Mouse (Mus musculus) thymus, adult 2 months (tissue): ENCODE data around the gene Zfp618. TPM values are rescaled to one million over a fixed set of nuclear protein-coding genes. Genes with fewer than 3 reads are reported as not detected.

Experiments used
- DNase-seq: peaks from one replicate; pipeline ENCODE4 v3.0.0; 2021
- H3K27ac ChIP-seq: fragments of 200-500 bp; 2 replicates; pipeline ENCODE4 v1.5.1; 2012; ENCODE audit warnings: low read length, control low read depth; ENCODE audit not compliant: control insufficient read depth, insufficient read depth
- H3K27me3 ChIP-seq: fragments of 200-500 bp; 2 replicates; pipeline ENCODE4 v1.6.1; 2012; ENCODE audit warnings: mild to moderate bottlenecking, low read length, moderate library complexity, mixed read lengths; ENCODE audit not compliant: control insufficient read depth, insufficient read depth
- H3K36me3 ChIP-seq: fragments of 200-500 bp; 2 replicates; pipeline ENCODE4 v1.6.1; 2012; ENCODE audit warnings: mild to moderate bottlenecking, low read length, moderate library complexity; ENCODE audit not compliant: control insufficient read depth, insufficient read depth
- H3K4me1 ChIP-seq: fragments of 200-500 bp; replicated peaks from 2 replicates; pipeline ENCODE4 v1.6.1; 2012; ENCODE audit warnings: low read length; ENCODE audit not compliant: control insufficient read depth, insufficient read depth
- H3K4me3 ChIP-seq: fragments of 200-500 bp; 2 replicates; pipeline ENCODE4 v1.5.1; 2012; ENCODE audit warnings: mild to moderate bottlenecking, low read length, control low read depth, moderate library complexity; ENCODE audit not compliant: control insufficient read depth, insufficient read depth
- CTCF ChIP-seq: fragments of 200-500 bp; IDR thresholded peaks from 2 replicates; pipeline ENCODE4 v1.5.1; 2012; ENCODE audit warnings: mild to moderate bottlenecking, control low read depth, low read length, moderate library complexity, borderline replicate concordance; ENCODE audit not compliant: control insufficient read depth, poor library complexity, insufficient read depth; ENCODE audit errors: extremely low read depth
- POLR2A ChIP-seq: fragments of 200-500 bp; IDR thresholded peaks from 2 replicates; pipeline ENCODE4 v1.6.1; 2012; ENCODE audit warnings: mild to moderate bottlenecking, low read length, control low read depth, moderate library complexity; ENCODE audit not compliant: control insufficient read depth, poor library complexity, insufficient read depth; ENCODE audit errors: extremely low read depth
- WGBS: fragments of 180-500 bp; shearing (Covaris S2); methylation state at CpG from one replicate; pipeline ENCODE4 v1.1.7; 2018; 5-methylcytosine and 5-hydroxymethylcytosine counted together
- polyA plus RNA-seq: library from polyadenylated mRNA; depleted of rRNA; stranded (reverse); fragments of >200 nt; gene quantifications from 2 replicates; pipeline ENCODE4 v1.2.3, GENCODE M21; 2012

Zfp618 gene
- polyA plus RNA-seq, 1 experiment = 1.9 TPM

DNA sequence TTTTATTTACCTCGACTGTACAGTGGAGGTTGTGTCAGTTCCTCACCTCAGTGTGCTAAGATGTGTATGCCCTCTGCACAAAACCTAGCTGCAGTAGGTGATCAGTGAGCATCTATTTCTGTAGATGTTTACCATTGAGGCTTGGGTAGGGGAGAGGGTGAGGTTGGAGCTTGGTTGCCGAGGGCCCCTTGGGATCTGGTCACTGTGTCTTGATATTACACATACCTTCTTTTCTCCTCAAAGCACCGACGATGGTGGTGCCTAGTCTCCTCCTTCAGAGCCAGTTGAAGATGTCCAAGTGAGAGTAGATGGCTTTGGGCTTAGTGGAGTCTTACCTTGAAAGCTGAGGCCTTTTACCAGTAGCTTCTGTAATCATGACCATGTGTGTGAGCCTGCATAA lies 101.4 kb downstream of the Zfp618 start:
- WGBS = 95% methylated on average over 4 of the region's 4 CpGs
- Histone ChIP-seq H3K4me1 (peaks cover 13% of the 10 kb centered on the region), H3K36me3 (no peaks in the 10 kb centered on the region), H3K27ac (no peak overlapping the region), H3K4me3 (no peak overlapping the region), H3K27me3 (no peaks in the 10 kb centered on the region)
- DNase-seq = no peak
- TF ChIP-seq POLR2A (no peak), CTCF (no peak)

- WGBS = 92% methylated on average over 6 of the region's 6 CpGs
These were observed 102.4 kb downstream of the Zfp618 start for GRCm38 (mm10) chr4:63067822-63068221.

DNA sequence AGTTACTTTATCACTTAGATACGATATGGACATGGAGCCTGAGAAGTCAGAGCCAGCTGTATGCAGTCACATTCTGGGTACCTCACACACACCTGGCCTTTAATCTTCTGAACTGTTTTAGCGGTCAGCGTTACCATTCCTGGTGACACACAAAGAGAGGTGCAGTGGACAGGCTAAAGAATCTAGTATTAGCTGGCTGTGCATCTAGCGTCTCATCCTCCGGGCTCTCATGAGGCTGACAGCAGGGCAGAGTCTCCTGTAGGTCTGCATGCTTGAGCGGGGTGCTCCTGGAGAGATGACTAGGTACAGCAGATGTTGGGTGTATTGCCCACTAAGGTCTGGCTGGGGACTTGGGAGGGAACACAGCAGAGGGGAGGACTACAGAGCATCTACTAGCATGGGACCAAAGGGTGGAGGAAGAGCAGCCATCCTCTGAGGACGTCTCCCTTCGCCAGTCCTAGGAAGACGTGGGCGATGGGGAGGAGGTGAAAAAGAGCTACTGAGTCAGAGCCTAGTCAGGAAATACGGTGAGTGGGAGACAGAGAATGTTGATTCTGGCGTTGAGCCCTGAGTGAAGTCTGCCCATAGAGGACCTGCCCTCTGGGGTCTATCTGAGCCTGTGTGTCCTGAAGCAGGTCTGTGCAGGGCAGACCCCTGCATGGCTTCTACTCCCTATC lies 103.3 kb downstream of the Zfp618 start:
- TF ChIP-seq CTCF = no peak
- TF ChIP-seq POLR2A = no peak
- Histone ChIP-seq H3K4me1 (peaks cover 9% of the 10 kb centered on the region), H3K27me3 (no peaks in the 10 kb centered on the region), H3K4me3 (no peak overlapping the region), H3K27ac (no peak overlapping the region), H3K36me3 (no peaks in the 10 kb centered on the region)
- no peak for DNase-seq
- WGBS = 96% methylated on average over 12 of the region's 12 CpGs

More at GRCm38 (mm10) chr4:63067822-63068221, 102.4 kb downstream of the Zfp618 start:
- no peak overlapping the region for H3K27ac ChIP-seq
- H3K4me1 ChIP-seq = peaks cover 11% of the 10 kb centered on the region
- H3K4me3 ChIP-seq = no peak overlapping the region
- H3K36me3 ChIP-seq = no peaks in the 10 kb centered on the region
- TF ChIP-seq POLR2A (no peak), CTCF (no peak)
- H3K27me3 ChIP-seq = no peaks in the 10 kb centered on the region
- DNase-seq = no peak

- DNase-seq = no peak
- Histone ChIP-seq H3K4me3 (no peak overlapping the region), H3K27me3 (no peaks in the 10 kb centered on the region), H3K27ac (no peak overlapping the region), H3K4me1 (peaks cover 7% of the 10 kb centered on the region), H3K36me3 (no peaks in the 10 kb centered on the region)
- TF ChIP-seq POLR2A (no peak), CTCF (no peak)
- WGBS = 93% methylated on average over 15 of the region's 15 CpGs
These were observed 106.3 kb downstream of the Zfp618 start for GRCm38 (mm10) chr4:63071413-63072260.

DNA sequence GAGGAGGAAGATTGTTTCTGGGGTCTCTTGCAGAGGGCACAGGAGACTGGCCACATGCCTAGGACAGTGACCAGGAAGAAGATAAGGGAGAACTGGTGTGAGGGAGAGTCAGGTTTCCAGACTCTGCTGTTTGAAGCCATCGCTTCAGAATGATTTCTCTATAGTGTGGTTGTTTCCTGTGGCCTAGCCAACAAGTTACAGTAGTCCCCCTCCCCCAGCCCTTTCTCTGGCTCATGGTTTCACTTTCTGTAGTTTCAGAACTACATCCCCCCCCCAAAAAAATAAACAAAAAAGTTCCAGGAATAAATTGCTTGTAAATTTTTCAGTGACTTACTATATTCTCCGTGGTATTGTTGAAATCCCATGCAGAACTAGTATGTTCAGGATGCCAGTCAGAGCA lies 107.8 kb downstream of the Zfp618 start:
- Histone ChIP-seq H3K36me3 (no peaks in the 10 kb centered on the region), H3K4me3 (no peak overlapping the region), H3K27me3 (no peaks in the 10 kb centered on the region), H3K27ac (peak overlapping the region; percentile 36; the same call in 1 of the 2 replicates), H3K4me1 (peaks cover 7% of the 10 kb centered on the region)
- WGBS = 39% methylated on average over 2 of the region's 2 CpGs
- DNase-seq = no peak
- no peak for TF ChIP-seq CTCF
- TF ChIP-seq POLR2A = no peak

- DNase-seq = no peak
These were observed 113.8 kb downstream of the Zfp618 start for GRCm38 (mm10) chr4:63079159-63079558.

GRCm38 (mm10) chr4:63084473-63084889 lies 119.1 kb downstream of the Zfp618 start:
- Histone ChIP-seq H3K36me3 (no peaks in the 10 kb centered on the region), H3K27ac (no peak overlapping the region), H3K4me3 (no peak overlapping the region), H3K27me3 (no peaks in the 10 kb centered on the region), H3K4me1 (peaks cover 5% of the 10 kb centered on the region)
- WGBS = 59% methylated on average over 8 of the region's 8 CpGs
- no peak for TF ChIP-seq POLR2A
- TF ChIP-seq CTCF = no peak
- DNase-seq = no peak

More at GRCm38 (mm10) chr4:63079159-63079558, 113.8 kb downstream of the Zfp618 start:
- Histone ChIP-seq H3K27me3 (no peaks in the 10 kb centered on the region), H3K4me3 (no peak overlapping the region), H3K36me3 (no peaks in the 10 kb centered on the region), H3K4me1 (no peaks in the 10 kb centered on the region), H3K27ac (no peak overlapping the region)
- no peak for TF ChIP-seq CTCF
- TF ChIP-seq POLR2A = no peak
- WGBS = 92% methylated on average over 7 of the region's 7 CpGs
